Mouse (Mus musculus): ENCODE results near the gene Atp10a.
A peak's percentile ranks its signal among the peaks of the same experiment; 100 is the strongest.

The Atp10a gene

DNA sequence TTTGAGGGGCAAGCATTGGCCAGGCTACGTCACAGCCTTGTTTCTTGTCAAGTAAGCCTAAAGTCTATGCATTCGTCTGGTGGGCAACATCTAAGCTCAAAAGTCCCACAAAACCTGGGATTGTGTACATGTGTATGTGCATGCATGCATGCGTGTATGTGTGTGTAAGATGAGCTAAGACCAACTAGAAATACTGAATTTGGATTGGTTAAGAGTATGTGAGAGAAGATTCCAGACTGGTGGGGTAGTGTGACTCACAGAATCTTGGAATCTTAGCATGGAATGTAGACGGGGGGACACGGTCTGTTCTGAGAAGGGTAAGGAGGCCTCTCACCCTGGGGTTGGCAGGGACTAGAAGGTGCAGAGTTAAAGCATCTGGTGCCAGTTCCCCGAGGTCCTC lies at the start of gene Atp10a:
Atp10a (plus strand) TSS at position 301 of the 400 bp plus-strand sequence.
- no peak for DNase-seq

DNA sequence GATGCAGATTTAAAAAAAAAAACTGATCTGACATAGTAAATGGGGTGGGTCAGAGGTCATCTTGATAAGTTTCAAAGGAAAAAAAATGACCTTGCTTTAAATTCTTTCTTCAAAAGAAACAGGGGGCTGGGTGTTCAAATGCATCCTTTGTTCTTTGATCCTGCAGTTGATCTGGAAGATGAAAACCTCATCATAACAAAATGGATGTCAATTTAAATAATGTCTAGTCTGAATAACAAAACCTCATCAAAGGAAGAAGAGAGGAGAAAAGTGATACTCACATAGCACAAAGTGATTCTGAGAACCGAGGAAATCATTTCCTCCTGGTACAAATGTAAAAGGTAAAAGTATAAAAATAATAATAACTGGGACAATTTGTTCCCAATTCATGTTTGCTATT lies 37.9 kb upstream of the Atp10a start:
- DNase-seq, result no peak

GRCm38 (mm10) chr7:58626305-58627155 lies 29.4 kb upstream of the Atp10a start:
- no peak for DNase-seq

DNA sequence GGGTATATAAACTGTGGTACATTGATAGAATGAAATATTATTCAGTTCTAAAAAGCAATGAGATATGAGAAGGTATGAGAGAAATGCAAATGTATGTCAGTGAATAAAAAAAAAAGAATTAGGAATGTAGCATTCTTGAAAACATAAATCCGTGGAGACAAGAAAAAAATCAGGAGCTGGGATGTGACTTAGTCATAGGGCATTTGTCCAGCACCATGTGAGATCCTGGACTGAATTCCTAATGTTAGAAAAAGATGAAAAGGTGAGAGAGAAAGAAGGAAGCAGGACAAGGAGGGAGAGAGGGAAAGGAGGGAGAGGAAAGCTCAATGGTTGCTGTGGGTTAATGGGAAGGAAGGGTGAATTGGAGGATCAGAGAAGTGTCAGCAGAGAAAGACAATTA lies 28.6 kb upstream of the Atp10a start:
- no peak for DNase-seq

GRCm38 (mm10) chr7:58629233-58629632 lies 26.7 kb upstream of the Atp10a start:
- DNase-seq, result no peak

DNA sequence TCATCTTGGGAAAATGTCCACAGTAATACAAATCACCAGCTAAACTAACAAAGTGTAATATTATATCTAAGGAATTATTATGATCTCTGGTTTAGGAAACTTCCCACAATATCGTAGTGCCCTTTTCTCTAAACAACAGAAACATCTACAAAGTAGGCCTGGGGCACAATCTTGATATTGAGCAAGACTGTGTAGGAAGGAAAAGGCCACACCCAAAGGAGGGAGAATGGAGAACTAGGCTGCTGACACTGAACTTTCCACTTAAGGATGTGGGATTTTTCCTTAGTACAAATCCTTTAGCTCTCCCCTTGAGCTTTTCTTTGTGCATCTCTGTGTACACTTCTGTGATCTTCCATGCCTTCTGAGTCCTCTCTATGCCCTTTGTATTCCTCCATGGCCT lies 22.3 kb upstream of the Atp10a start:
- DNase-seq, result no peak

DNA sequence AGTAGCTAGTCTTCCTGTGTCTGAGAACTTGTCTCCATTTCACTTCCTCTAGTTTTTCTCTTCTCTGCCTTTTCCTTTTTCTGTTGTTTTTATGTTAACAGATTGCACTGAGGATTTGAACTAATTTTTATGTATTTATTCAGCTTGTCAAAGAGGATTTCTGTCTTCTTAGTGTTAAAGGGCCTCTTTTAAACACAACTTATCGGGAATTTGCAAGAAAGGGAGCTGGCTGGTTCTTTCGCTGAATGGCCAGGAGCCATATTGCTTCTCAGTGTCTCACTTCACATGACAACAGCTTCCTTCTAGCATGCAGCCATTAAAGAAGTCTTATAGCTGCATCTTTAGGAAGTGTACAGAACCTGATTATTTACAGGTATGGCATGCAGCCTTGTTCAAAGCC lies 16.3 kb upstream of the Atp10a start:
- DNase-seq, result peak; percentile 29

DNA sequence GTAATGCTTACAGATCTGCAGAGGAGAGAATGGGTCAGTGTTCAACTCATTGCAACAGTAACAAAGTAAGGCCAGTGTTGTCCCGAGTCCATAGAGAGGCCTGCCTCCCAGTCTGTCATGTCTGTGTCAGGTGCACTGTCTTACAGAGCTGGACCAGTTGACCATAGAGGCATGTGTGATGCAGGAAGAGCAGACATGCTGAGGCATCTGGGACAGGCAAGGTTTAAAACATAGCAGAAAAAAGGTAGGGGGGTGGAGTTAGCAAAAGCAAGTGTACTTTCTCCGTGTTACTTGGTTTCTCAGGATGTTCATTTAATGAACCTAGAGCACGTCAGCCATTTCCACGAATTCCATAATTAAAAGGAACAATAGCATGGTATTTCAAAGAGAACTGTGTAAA lies 15.5 kb upstream of the Atp10a start:
- DNase-seq, result no peak

- no peak for DNase-seq
Observed at GRCm38 (mm10) chr7:58641916-58642315, 14.1 kb upstream of the Atp10a start.

GRCm38 (mm10) chr7:58647404-58647803 lies 8.6 kb upstream of the Atp10a start:
- DNase-seq, result no peak

- DNase-seq, result peak; percentile 37
Observed at GRCm38 (mm10) chr7:58657913-58658789, 2.2 kb downstream of the Atp10a start.

GRCm38 (mm10) chr7:58658790-58659405 lies 2.9 kb downstream of the Atp10a start:
- DNase-seq, result no peak

- DNase-seq, result no peak
Observed at GRCm38 (mm10) chr7:58660046-58660445, 4.1 kb downstream of the Atp10a start.

GRCm38 (mm10) chr7:58660665-58661064 lies 4.7 kb downstream of the Atp10a start:
- no peak for DNase-seq

- DNase-seq, result no peak
Observed at GRCm38 (mm10) chr7:58661076-58661475, 5.1 kb downstream of the Atp10a start.

DNA sequence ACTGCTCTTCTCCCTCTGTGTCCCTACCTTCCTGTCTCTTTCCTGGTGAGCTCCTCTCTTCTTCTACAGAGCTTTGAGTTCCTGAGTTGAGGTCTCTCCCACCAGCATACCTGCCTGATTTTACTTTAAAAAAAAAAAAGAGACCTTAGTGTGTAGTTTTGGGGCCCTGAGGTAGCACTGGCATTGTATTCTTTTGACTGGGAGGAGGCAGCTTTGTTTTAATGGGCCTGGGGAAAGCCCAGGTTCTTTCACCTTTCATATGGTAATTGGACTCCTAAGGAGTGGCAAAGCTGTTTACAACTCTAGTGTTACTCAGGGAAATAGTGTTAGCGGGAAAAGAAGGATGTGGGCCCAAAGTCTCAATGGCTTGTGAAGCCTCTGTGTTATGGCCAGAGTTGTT lies 12.7 kb downstream of the Atp10a start:
- no peak for DNase-seq

DNA sequence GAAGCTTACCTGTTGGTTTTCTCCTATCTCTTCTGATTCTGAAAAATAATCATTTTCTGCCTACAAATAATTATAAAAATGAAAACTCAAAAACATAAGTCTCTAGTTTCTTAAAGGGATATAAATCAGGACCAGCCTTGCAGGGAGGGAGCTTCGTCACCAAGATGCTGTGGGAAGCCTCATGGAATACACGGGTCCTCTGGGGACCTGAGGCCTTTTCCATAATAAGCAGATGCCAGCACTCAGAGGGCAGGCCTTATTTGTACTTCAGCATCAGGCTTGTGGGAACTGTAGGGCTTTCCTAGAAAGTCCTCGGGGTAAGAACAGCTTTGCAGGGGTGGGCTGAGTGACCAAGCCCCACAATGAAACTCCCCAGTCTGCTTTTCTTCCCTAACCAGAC lies 20.1 kb downstream of the Atp10a start:
- no peak for DNase-seq

DNA sequence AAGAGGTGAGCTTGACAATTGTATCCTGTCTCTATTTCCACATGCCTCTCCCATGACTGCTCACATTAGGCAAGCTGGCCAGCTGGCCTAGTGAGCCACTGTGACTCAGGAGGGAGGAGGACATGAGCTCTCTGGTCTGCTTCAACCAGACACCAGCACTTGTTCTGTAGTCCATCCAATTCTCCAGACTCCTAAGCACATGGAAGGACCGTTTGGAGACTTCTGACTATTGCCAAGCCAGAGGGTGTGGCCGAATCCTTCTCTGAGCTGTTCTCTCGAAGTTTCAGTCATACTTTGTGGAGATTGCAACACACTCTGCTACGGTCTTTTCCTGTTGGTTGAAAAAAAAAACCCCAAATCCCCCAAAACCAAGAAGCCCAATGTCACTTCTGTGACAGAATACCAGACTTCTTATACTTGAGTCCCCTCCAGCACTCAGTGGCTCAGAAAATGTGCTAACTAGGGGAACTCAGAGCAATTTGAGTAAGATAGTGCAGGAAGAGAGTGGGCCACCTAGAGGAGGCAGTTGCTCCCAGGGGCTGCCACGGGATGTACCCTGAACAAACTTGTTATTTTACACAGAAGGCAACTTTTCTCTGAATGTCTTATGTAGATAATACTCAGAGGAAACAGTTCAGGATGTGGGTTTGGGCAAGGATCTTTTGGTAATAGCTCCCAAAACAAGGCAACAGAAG lies 21.3 kb downstream of the Atp10a start:
- DNase-seq, result no peak

DNA sequence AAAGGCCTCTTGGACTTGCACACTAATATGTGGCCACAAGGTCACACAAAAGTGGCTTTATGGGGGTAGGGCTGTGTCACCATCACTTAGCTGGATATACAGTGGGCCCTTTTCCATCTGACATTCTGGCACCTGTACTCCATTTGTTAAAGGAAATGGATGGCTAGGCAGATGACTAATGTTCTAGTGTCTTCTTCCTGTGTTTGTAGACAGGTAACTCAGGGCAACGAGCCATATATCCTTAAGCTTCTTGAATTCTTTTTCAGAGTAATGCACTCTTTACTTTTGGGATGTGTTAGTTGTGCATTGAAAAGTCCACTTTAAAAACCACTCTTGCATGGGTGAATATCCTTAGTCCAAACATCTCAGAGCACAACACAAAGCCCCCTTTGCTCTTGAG lies 30.0 kb downstream of the Atp10a start:
- DNase-seq, result no peak

- DNase-seq, result no peak
Observed at GRCm38 (mm10) chr7:58686573-58686972, 30.6 kb downstream of the Atp10a start.

GRCm38 (mm10) chr7:58686997-58687396 lies 31.0 kb downstream of the Atp10a start:
- no peak for DNase-seq

DNA sequence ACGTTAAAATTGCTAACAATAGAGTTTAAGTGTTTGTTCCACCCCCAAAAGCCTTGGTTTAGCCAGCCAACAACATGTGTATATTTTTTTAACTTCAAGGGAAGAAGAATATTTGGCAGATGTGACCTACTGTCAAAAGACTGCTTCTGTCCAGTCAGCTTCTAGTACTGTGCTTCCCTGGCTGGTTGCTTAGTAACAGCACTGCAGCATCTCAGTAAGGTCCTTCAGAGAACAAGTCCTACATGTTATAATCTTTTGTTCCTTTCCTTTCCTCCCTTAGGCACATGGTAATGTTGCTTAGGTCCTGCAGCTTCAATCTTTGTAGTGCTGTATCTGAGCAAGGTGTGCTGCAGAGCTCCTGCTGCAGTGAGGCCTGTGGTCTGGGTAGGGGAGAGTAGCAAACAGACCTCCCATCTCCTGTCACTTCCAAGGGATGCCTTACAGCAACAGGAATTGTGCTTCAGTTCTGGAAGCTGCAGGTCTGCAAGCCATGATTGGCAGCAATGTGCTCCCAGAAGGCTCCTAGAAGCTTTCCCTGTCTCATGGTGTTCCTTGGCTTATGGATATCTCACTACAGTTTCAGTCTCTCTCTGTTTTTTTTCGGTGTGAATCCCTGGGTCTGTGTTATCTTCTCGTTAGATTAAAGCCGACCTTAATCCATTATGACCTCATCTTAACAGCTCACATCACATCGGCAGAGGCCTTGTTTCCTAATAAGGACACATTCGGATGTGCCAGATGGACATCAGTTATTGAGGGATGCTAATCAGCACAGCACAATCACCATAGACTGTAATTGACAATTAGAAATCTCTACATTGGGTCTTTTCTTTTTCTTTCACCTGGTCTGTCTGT lies 34.3 kb downstream of the Atp10a start:
- DNase-seq, result no peak

All from right cerebral cortex, postnatal 4 days (tissue).